Mouse (Mus musculus) neural tube, postnatal 0 days (tissue): Measurements from ENCODE around the gene Vmn2r5. TPM values are rescaled to one million over a fixed set of nuclear protein-coding genes. Genes with fewer than 3 reads are reported as not detected.

Experiments
- polyA plus RNA-seq: library from polyadenylated mRNA; unstranded; fragments of >200 nt; fragmentation: Nextera tagmentation; extraction: Ambion mirVana; gene quantifications from 2 replicates; pipeline ENCODE4 v1.2.1, GENCODE M21; 2015

Vmn2r5 gene
- 0.04 TPM in 1 of 2 replicates, not detected in the other for polyA plus RNA-seq

GRCm38 (mm10) chr3:64509742-64510141, at the start of gene Vmn2r5:
Gene Vmn2r5, minus strand, starts transcription at chr3:64509842.

Other genes with a start within 250 kb of the Vmn2r5 start
- 0.01 TPM in 1 of 2 replicates, not detected in the other for gene Vmn2r3, start 220.1 kb downstream of the Vmn2r5 start, polyA plus RNA-seq
- not detected in 2 replicates for gene Vmn2r4, start 94.5 kb downstream of the Vmn2r5 start, polyA plus RNA-seq
- gene Vmn2r6, start 56.0 kb upstream of the Vmn2r5 start, polyA plus RNA-seq: not detected in 2 replicates